Mouse (Mus musculus): ENCODE results near the gene Atp8b2. TPM values are rescaled to one million over a fixed set of nuclear protein-coding genes. Genes with fewer than 3 reads are reported as not detected.

The Atp8b2 gene
- polyA plus RNA-seq (2017; shearing (Covaris generic)), result 10 to 100 TPM; 21.8 to 24.1 (median 22.9) TPM

- ATAC-seq, result peak; percentile 27
Measured at GRCm38 (mm10) chr3:89963221-89963763, at the start of gene Atp8b2. Gene Atp8b2 (minus strand): TSS chr3:89963508.

- no peak for ATAC-seq
Measured at GRCm38 (mm10) chr3:90010291-90010690, 47.0 kb upstream of the Atp8b2 start.

- no peak for ATAC-seq
Measured at GRCm38 (mm10) chr3:90004091-90004796, 40.9 kb upstream of the Atp8b2 start.

- ATAC-seq, result no peak
Measured at GRCm38 (mm10) chr3:89999830-90000229, 36.5 kb upstream of the Atp8b2 start.

GRCm38 (mm10) chr3:89999090-89999489 is 35.8 kb upstream of the Atp8b2 start:
- no peak for ATAC-seq

GRCm38 (mm10) chr3:89998612-89999054 is 35.3 kb upstream of the Atp8b2 start, which contains the start of gene Hax1:
Gene Hax1 (minus strand): TSS chr3:89998780.
- peak; percentile 92 for ATAC-seq

GRCm38 (mm10) chr3:89997791-89998495 is 34.6 kb upstream of the Atp8b2 start:
- peak; percentile 12 for ATAC-seq

GRCm38 (mm10) chr3:89994807-89995515 is 31.7 kb upstream of the Atp8b2 start:
- ATAC-seq, result no peak

GRCm38 (mm10) chr3:89987822-89988221 is 24.5 kb upstream of the Atp8b2 start:
- no peak for ATAC-seq

GRCm38 (mm10) chr3:89987211-89987610 is 23.9 kb upstream of the Atp8b2 start:
- ATAC-seq, result no peak

GRCm38 (mm10) chr3:89982426-89982825 is 19.1 kb upstream of the Atp8b2 start:
- ATAC-seq, result no peak

GRCm38 (mm10) chr3:89976859-89977258 is 13.6 kb upstream of the Atp8b2 start:
- ATAC-seq, result no peak

- no peak for ATAC-seq
Measured at GRCm38 (mm10) chr3:89968509-89968908, 5.2 kb upstream of the Atp8b2 start.

GRCm38 (mm10) chr3:89966946-89967345 is 3.6 kb upstream of the Atp8b2 start:
- no peak for ATAC-seq

GRCm38 (mm10) chr3:89965972-89966371 is 2.7 kb upstream of the Atp8b2 start:
- ATAC-seq, result no peak

- ATAC-seq, result no peak
Measured at GRCm38 (mm10) chr3:89965557-89965956, 2.2 kb upstream of the Atp8b2 start.

GRCm38 (mm10) chr3:89963926-89964739 is 825 bp upstream of the Atp8b2 start:
- peak; percentile 31 for ATAC-seq

GRCm38 (mm10) chr3:89962751-89963220 is 522 bp downstream of the Atp8b2 start:
- ATAC-seq, result no peak

- no peak for ATAC-seq
Measured at GRCm38 (mm10) chr3:89962059-89962750, 1.1 kb downstream of the Atp8b2 start.

GRCm38 (mm10) chr3:89961436-89961835 is 1.9 kb downstream of the Atp8b2 start:
- ATAC-seq, result peak; percentile 18

GRCm38 (mm10) chr3:89960469-89960868 is 2.8 kb downstream of the Atp8b2 start:
- ATAC-seq, result peak; percentile 85
